Mouse (Mus musculus) kidney, embryonic 16.5 days (tissue): ENCODE data around the gene Rab43. TPM values are rescaled to one million over a fixed set of nuclear protein-coding genes. Genes with fewer than 3 reads are reported as not detected.

Experiments used
- ATAC-seq: fragments of 200-750 bp; cut with Nextera tagmentation; 2 replicates; pipeline ENCODE4 v1.8.0; 2017; ENCODE audit warnings: moderate TSS enrichment; ENCODE audit not compliant: low FRiP score, low TSS enrichment
- H3K27ac ChIP-seq: fragments of 300-500 bp; sonication (generic); 2 replicates; pipeline ENCODE4 v1.5.1; 2014; ENCODE audit warnings: low read length
- H3K27me3 ChIP-seq: fragments of 300-500 bp; sonication (generic); 2 replicates; pipeline ENCODE4 v1.6.1; 2014; ENCODE audit warnings: low read length, control low read depth, mixed read lengths; ENCODE audit not compliant: insufficient read depth
- H3K36me3 ChIP-seq: fragments of 300-500 bp; sonication (generic); 2 replicates; pipeline ENCODE4 v1.6.1; 2014; ENCODE audit warnings: low read length, control low read depth, mixed read lengths; ENCODE audit not compliant: insufficient read depth
- H3K4me1 ChIP-seq: fragments of 300-500 bp; sonication (generic); 2 replicates; pipeline ENCODE4 v1.6.1; 2014; ENCODE audit warnings: low read length, control low read depth, mixed read lengths; ENCODE audit not compliant: insufficient read depth
- H3K4me2 ChIP-seq: fragments of 300-500 bp; sonication (generic); replicated peaks from 2 replicates; pipeline ENCODE4 v1.6.1; 2014; ENCODE audit warnings: low read depth, low read length
- H3K4me3 ChIP-seq: fragments of 300-500 bp; sonication (generic); 2 replicates; pipeline ENCODE4 v1.5.1; 2014; ENCODE audit warnings: mild to moderate bottlenecking, low read length
- H3K9ac ChIP-seq: fragments of 300-500 bp; sonication (generic); replicated peaks from 2 replicates; pipeline ENCODE4 v1.6.1; 2014; ENCODE audit warnings: low read length
- H3K9me3 ChIP-seq: fragments of 300-500 bp; sonication (generic); 2 replicates; pipeline ENCODE4 v1.6.1; 2016; ENCODE audit warnings: low read length, control low read depth
- WGBS: fragments of 180-500 bp; shearing (Covaris S2); extraction: QIAGEN DNeasy Blood & Tissue Kit; methylation state at CpG from one replicate; pipeline ENCODE4 v1.1.7; 2014; 5-methylcytosine and 5-hydroxymethylcytosine counted together
- polyA plus RNA-seq: library from polyadenylated mRNA; unstranded; fragments of >200 nt; fragmentation: Nextera tagmentation; extraction: Ambion mirVana; gene quantifications from 2 replicates; pipeline ENCODE4 v1.2.1, GENCODE M21; 2015

Gene Rab43
- polyA plus RNA-seq, 1 experiment from 2014 or later, result 14.7 TPM

DNA sequence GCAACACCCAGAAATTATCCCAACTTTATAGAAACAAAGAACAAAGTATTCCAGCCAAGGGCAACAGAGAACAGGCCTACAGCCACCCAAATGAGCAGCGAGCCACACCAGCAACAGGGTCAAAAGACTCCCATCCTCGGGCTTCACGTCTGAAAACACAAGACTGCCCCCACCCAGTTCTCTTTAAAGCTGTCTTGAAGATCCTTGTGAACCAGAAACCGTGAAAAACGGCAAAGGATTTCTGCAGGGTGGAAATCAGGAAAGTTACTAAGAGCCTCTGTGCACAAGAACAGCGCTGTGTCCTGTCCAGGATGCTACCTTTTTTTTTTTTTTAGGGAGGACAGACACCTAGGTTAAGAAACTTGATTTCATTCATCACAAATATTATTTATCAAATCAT, 1.7 kb downstream of the Rab43 start:
- Histone ChIP-seq H3K27ac (peak overlapping the region; percentile 76), H3K27me3 (no peaks in the 10 kb centered on the region), H3K9me3 (no peaks in the 10 kb centered on the region), H3K36me3 (0 out of 2 replicates have a peak, but pooled peaks cover 2% of the 10 kb centered on the region), H3K9ac (peak overlapping the region; percentile 74), H3K4me1 (peaks cover 31% of the 10 kb centered on the region), H3K4me2 (peak overlapping the region; percentile 88), H3K4me3 (peak overlapping the region; percentile 67)
- ATAC-seq, result no peak
- 20% methylated on average over 6 of the region's 6 CpGs for WGBS

DNA sequence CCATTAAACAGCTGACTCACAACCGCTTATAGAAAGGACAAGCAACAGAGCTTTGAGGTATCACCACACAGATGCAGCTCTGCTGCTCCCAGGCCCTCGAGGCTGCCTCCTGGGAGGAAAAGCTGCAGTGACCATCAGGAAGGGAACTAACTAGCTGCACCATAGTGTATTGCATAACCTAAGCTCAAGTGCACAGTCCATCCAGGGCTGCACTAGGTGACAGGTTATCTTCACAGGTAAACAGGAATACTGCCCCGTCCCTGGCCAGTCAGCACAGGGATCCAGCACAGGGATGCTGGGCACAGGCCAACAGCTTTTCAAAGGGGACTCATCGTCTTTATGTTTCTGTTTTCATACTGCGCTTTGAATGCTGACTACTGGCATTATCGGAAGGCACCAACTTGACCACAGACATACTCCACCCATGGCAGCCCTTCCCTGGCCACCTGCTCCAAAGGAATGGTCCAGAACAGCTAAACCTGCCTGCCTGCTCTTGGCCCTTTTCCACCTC, 2.3 kb downstream of the Rab43 start:
- Histone ChIP-seq H3K4me1 (peaks cover 31% of the 10 kb centered on the region), H3K27me3 (no peaks in the 10 kb centered on the region), H3K4me2 (peak overlapping the region; percentile 88), H3K36me3 (0 out of 2 replicates have a peak, but pooled peaks cover 2% of the 10 kb centered on the region), H3K27ac (no peak overlapping the region; the same call in 1 of the 2 replicates), H3K9me3 (no peaks in the 10 kb centered on the region), H3K9ac (no peak overlapping the region), H3K4me3 (no peak overlapping the region; the same call in 1 of the 2 replicates)
- no peak for ATAC-seq
- 83% methylated on average over 6 of the region's 6 CpGs for WGBS

DNA sequence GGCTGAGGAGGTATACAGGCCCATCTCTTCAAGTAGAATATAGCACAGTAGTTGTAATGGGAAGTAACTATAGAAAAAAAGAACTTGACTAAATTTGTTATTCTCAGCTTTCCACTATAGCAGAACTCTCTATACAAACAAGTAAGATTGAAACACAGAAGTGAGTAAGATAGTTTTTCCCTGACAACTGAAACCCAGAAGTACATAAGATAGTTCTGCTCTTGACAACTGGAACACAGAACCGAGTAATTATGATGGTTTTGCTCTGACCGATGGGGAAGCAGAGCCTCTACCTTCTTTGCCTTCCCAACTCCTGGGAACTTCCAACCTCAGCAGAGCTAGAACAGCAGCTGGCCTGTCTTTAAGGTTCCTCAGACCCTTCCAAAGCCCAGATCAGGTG, 2.8 kb downstream of the Rab43 start:
- no peak overlapping the region for H3K27ac ChIP-seq
- no peaks in the 10 kb centered on the region for H3K36me3 ChIP-seq
- no peak overlapping the region for H3K4me2 ChIP-seq
- no peak for ATAC-seq
- no peaks in the 10 kb centered on the region for H3K9me3 ChIP-seq
- no peaks in the 10 kb centered on the region for H3K27me3 ChIP-seq
- peaks cover 31% of the 10 kb centered on the region for H3K4me1 ChIP-seq
- 89% methylated on average over 2 of the region's 2 CpGs for WGBS
- no peak overlapping the region for H3K4me3 ChIP-seq
- no peak overlapping the region for H3K9ac ChIP-seq

DNA sequence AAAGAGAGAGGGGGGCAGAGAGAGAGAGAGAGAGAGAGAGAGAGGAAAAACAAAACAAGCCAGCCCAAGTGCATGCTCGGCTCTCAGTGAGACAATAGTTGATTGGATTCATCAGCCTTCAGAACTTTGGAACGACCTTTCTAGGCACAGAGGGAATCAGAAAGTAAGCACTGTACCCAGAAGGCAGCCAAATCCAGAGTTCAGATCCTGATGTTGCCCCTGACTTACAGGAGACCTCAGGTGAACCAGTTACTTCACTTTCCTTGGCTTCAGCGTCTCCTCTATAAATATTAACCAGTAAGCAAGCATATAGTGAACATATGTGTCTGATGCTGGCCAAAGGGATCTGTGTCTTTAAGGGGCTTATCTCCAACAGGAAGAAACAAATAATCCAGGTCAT, 3.4 kb downstream of the Rab43 start:
- H3K4me3 ChIP-seq, result no peak overlapping the region
- no peak overlapping the region for H3K4me2 ChIP-seq
- H3K4me1 ChIP-seq, result peaks cover 31% of the 10 kb centered on the region
- 0 out of 2 replicates have a peak overlapping the region, but pooled peaks have one; percentile 22 for H3K9ac ChIP-seq
- H3K9me3 ChIP-seq, result no peaks in the 10 kb centered on the region
- no peaks in the 10 kb centered on the region for H3K27me3 ChIP-seq
- WGBS, result 64% methylated on average over 3 of the region's 3 CpGs
- no peak overlapping the region for H3K27ac ChIP-seq
- H3K36me3 ChIP-seq, result no peaks in the 10 kb centered on the region
- ATAC-seq, result no peak

DNA sequence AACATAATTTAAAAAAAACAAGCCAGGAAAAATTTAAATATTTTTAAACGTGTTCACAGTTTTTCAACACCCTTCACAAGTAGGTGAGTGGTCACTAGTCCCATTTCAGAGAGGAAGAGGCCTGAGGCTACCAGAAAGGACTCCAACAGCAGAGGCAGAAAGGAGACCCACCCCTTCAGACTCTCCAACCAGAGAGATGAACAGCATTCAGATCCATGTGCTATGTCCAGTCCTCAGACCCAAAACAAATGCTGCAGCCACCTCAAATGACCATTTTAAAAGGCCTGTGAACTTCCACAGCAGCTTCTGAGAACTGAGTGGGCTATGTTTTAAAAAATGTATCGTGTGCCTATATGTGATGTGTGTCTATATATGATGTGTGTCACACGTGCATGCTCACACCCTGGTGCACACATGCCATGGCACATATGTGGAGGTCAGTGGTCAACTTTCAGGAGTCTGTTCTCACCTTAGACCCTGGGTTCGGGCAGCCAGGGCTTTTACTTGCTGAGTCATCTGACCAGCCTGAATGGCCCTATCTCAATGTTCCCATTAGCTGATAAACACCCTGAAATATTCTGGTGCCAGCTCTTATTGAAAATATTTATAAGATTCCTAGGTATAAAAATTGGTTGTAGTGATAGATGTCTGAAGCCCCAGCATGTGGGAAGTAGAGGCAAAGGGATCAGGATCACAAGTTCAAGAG, 4.1 kb downstream of the Rab43 start:
- WGBS, result 88% methylated on average over 4 of the region's 4 CpGs
- H3K4me1 ChIP-seq, result peaks cover 27% of the 10 kb centered on the region
- 0 out of 2 replicates have a peak overlapping the region, but pooled peaks have one; percentile 22 for H3K9ac ChIP-seq
- ATAC-seq, result no peak
- H3K4me2 ChIP-seq, result no peak overlapping the region
- H3K9me3 ChIP-seq, result no peaks in the 10 kb centered on the region
- H3K36me3 ChIP-seq, result no peaks in the 10 kb centered on the region
- no peak overlapping the region for H3K27ac ChIP-seq
- no peaks in the 10 kb centered on the region for H3K27me3 ChIP-seq
- H3K4me3 ChIP-seq, result no peak overlapping the region

DNA sequence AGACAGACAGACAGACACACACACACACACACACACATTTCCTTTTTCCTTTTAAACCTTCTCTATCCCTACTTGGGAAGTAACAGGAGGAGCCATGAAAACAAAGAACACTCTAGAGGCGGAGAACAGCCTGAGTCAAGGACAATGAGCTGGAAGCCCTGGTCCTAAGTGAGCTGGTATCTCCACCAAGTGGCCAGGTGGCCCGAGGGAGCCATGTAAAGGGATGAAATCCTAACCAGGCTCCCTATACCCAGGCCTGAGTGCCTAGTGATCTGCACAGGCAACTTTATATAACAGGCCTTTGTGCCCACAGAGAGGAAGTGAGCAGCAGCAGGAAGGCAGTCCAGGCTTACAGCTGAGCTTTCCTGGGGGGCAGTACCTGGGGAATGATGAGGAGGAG, 5.1 kb downstream of the Rab43 start:
- Histone ChIP-seq H3K4me1 (peaks cover 18% of the 10 kb centered on the region), H3K4me3 (no peak overlapping the region), H3K9me3 (no peaks in the 10 kb centered on the region), H3K27me3 (no peaks in the 10 kb centered on the region), H3K36me3 (no peaks in the 10 kb centered on the region), H3K4me2 (no peak overlapping the region), H3K27ac (peak overlapping the region; percentile 34; the same call in 1 of the 2 replicates), H3K9ac (no peak overlapping the region; the same call in 1 of the 2 replicates)
- 42% methylated on average over 2 of the region's 2 CpGs for WGBS
- ATAC-seq, result no peak

DNA sequence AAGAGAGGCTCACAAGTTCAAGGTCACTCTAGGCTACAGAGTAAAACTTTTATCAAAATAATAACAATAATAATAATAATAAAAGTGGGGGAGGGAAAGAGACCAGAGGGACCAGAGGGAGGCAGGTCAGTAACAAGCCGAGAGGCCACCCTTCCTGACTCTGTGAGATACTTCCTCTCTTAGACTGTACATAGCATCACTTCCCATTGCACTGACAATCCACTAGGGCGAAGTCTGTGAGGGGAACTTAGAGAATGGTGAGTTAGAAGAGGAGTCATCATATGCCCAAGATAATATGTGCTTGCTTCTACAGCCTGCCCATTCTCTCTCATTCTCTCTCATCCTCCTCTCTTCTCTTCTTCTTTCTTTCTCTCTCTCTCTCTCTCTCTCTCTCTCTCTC, 5.9 kb downstream of the Rab43 start:
- Histone ChIP-seq H3K9me3 (no peaks in the 10 kb centered on the region), H3K27me3 (no peaks in the 10 kb centered on the region), H3K9ac (no peak overlapping the region), H3K4me3 (no peak overlapping the region), H3K4me1 (peaks cover 18% of the 10 kb centered on the region), H3K36me3 (no peaks in the 10 kb centered on the region), H3K4me2 (no peak overlapping the region), H3K27ac (no peak overlapping the region)
- no peak for ATAC-seq
- WGBS, result 73% methylated on average over 2 of the region's 2 CpGs

DNA sequence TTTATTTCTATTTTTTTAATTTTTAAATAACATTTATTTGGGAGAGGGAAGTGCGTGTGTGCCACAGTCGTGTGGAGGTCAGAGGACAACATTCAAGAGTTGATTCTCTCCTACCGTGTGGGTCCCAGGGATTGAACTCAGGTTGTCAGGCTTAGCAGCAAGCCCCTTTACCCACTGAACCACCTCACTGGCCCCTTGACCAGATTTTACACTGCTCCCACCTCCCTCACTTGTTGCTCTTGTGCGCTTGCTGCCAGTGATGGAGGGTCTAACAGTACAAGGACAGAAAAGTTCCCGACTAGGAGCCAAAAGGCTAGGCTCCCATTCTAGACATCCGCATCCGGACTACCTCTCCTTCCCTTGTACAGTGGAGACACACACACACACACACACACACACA, 6.5 kb downstream of the Rab43 start:
- H3K27ac ChIP-seq, result no peak overlapping the region
- WGBS, result 89% methylated on average over 7 of the region's 7 CpGs
- H3K4me3 ChIP-seq, result no peak overlapping the region
- no peaks in the 10 kb centered on the region for H3K36me3 ChIP-seq
- H3K27me3 ChIP-seq, result no peaks in the 10 kb centered on the region
- H3K4me2 ChIP-seq, result no peak overlapping the region
- ATAC-seq, result no peak
- H3K9ac ChIP-seq, result no peak overlapping the region
- no peaks in the 10 kb centered on the region for H3K9me3 ChIP-seq
- peaks cover 15% of the 10 kb centered on the region for H3K4me1 ChIP-seq

DNA sequence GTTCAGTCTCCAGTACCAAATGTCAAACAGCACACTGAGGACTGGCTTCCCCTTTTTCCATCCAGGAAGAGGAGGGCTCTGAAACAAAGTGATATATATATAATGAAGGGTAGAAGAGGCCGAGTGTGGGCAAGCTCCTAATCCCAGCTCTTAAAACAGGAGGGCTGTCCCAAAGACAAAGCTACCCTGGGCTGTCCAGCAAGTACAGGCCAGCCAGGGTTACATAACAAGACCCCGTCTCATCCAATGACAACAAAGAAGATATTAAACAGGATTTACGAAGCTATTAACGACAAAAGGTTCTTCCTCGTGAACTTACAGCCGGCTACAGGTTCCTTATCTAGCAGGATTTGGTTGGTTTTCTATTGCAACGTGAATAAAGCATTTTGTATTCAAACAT, 7.1 kb downstream of the Rab43 start:
- no peaks in the 10 kb centered on the region for H3K27me3 ChIP-seq
- no peak overlapping the region for H3K27ac ChIP-seq
- no peaks in the 10 kb centered on the region for H3K36me3 ChIP-seq
- H3K4me1 ChIP-seq, result peaks cover 10% of the 10 kb centered on the region
- 58% methylated on average over 7 of the region's 7 CpGs for WGBS
- no peaks in the 10 kb centered on the region for H3K9me3 ChIP-seq
- no peak overlapping the region for H3K9ac ChIP-seq
- no peak for ATAC-seq
- H3K4me2 ChIP-seq, result no peak overlapping the region
- H3K4me3 ChIP-seq, result no peak overlapping the region

DNA sequence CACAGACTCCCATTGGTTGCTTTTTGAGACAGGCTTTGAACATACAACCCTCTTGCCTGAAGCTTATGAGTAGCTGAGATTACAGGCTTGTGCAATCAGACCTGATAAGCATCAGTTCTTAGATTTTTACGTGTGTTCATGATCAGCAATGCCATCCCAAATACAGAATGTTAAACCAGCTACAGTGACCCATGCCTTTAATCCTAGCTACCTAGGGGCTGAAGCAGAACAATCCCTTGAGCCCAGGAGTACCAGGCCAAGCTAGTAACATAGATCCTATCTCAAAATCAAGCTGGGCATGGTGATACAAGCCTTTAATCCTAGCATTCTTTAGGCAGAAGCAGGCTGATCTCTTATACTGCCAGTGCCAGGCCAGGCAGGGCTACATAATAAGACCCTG, 7.9 kb downstream of the Rab43 start:
- H3K4me2 ChIP-seq, result no peak overlapping the region
- ATAC-seq, result no peak
- no peaks in the 10 kb centered on the region for H3K9me3 ChIP-seq
- H3K9ac ChIP-seq, result no peak overlapping the region
- 84% methylated on average over 1 of the region's 1 CpGs for WGBS
- H3K27ac ChIP-seq, result no peak overlapping the region
- no peaks in the 10 kb centered on the region for H3K36me3 ChIP-seq
- H3K27me3 ChIP-seq, result no peaks in the 10 kb centered on the region
- H3K4me1 ChIP-seq, result 0 out of 2 replicates have a peak, but pooled peaks cover 4% of the 10 kb centered on the region
- H3K4me3 ChIP-seq, result no peak overlapping the region
